8 mouse cellular contexts compared by ENCODE assay signal in genomic region chr1:170136351-170137009, GRCm38 (mm10). TPM values are rescaled to one million over a fixed set of nuclear protein-coding genes. Genes with fewer than 3 reads are reported as not detected.
A peak's percentile ranks its signal among the peaks of the same experiment; 100 is the strongest.
DNase-seq lines count a peak whose midpoint lies in the region; ATAC-seq lines count a peak whose summit lies in the region.

No protein-coding gene starts in this region.

- ATAC-seq in intestine, embryonic 16.5 days = peak; percentile 84

- intact Hi-C loops in left cerebral cortex, postnatal 25 days (cut with DNase I) = loop anchor here (2.0 to 10.0 kb wide), 2 partner anchors 168 to 472 kb away; partner anchors contain the start of gene Hsd17b7

- H3K27me3 ChIP-seq in embryonic facial prominence, embryonic 10.5 days (replicated peaks; ENCODE audit: low read depth, poor library complexity, severe bottlenecking) = no peaks in the 10 kb centered on the region
- no peaks in the 10 kb centered on the region for H3K27me3 ChIP-seq in intestine, embryonic 16.5 days (replicated peaks; ENCODE audit: control insufficient read depth, insufficient read depth, low read length)
- H3K27me3 ChIP-seq in midbrain, embryonic 10.5 days (ENCODE audit: low read depth, poor library complexity, severe bottlenecking) = no peaks in the 10 kb centered on the region

- no peak overlapping the region for H3K4me3 ChIP-seq in embryonic facial prominence, embryonic 10.5 days
- no peak overlapping the region for H3K4me3 ChIP-seq in intestine, embryonic 16.5 days (ENCODE audit: low read length)
- no peak overlapping the region for H3K4me3 ChIP-seq in midbrain, embryonic 10.5 days

- H3K36me3 ChIP-seq in embryonic facial prominence, embryonic 10.5 days (replicated peaks) = peaks cover 7% of the 10 kb centered on the region; the same call in 1 of the 2 replicates
- no peaks in the 10 kb centered on the region; the same call in 1 of the 2 replicates for H3K36me3 ChIP-seq in intestine, embryonic 16.5 days (ENCODE audit: control insufficient read depth, insufficient read depth, low read length)
- H3K36me3 ChIP-seq in midbrain, embryonic 10.5 days = no peaks in the 10 kb centered on the region

- DNase-seq in adrenal gland, adult (ENCODE audit: inconsistent age in 2 of 2, low spot score in 1 of 2) = peak; percentile 80 to 92
- DNase-seq in embryonic facial prominence, embryonic 10.5 days (ENCODE audit: low spot score) = peak; percentile 66
- DNase-seq in gonadal fat pad, adult 2 months (ENCODE audit: low read depth) = peak; percentile 65
- DNase-seq in left cerebral cortex, postnatal 25 days (ENCODE audit: low spot score in 2 of 2) = peak; percentile 62 to 87
- peak; percentile 51 for DNase-seq in midbrain, embryonic 10.5 days (ENCODE audit: low spot score)
- peak; percentile 53 to 58 for DNase-seq in right cerebral cortex, postnatal 36 days (ENCODE audit: low spot score in 2 of 2)
- DNase-seq in yolk sac, embryonic 10.5 days (ENCODE audit: low spot score) = peak; percentile 60

- WGBS in embryonic facial prominence, embryonic 10.5 days = 30% methylated on average over 7 of the region's 7 CpGs
- 15% methylated on average over 7 of the region's 7 CpGs for WGBS in intestine, embryonic 16.5 days
- WGBS in midbrain, embryonic 10.5 days = 38% methylated on average over 7 of the region's 7 CpGs

- H3K9me3 ChIP-seq in embryonic facial prominence, embryonic 10.5 days = no peaks in the 10 kb centered on the region
- no peaks in the 10 kb centered on the region for H3K9me3 ChIP-seq in intestine, embryonic 16.5 days (ENCODE audit: control insufficient read depth, low read length)
- no peaks in the 10 kb centered on the region for H3K9me3 ChIP-seq in midbrain, embryonic 10.5 days (replicated peaks)

- H3K4me2 ChIP-seq in intestine, embryonic 16.5 days (ENCODE audit: low read depth, low read length) = no peak overlapping the region

- no peak overlapping the region for H3K27ac ChIP-seq in embryonic facial prominence, embryonic 10.5 days (replicated peaks)
- H3K27ac ChIP-seq in intestine, embryonic 16.5 days (ENCODE audit: low read length) = no peak overlapping the region
- 0 out of 2 replicates have a peak overlapping the region, but pooled peaks have one; percentile 17 for H3K27ac ChIP-seq in midbrain, embryonic 10.5 days (replicated peaks)

- no peaks in the 10 kb centered on the region for H3K4me1 ChIP-seq in embryonic facial prominence, embryonic 10.5 days
- H3K4me1 ChIP-seq in intestine, embryonic 16.5 days (ENCODE audit: control insufficient read depth, insufficient read depth, low read length) = no peaks in the 10 kb centered on the region
- H3K4me1 ChIP-seq in midbrain, embryonic 10.5 days = no peaks in the 10 kb centered on the region

- H3K9ac ChIP-seq in intestine, embryonic 16.5 days (ENCODE audit: low read depth, low read length) = no peak overlapping the region; the same call in 1 of the 2 replicates

RNA-seq across cellular contexts. Expression of gene Ddr2, which starts 25.9 kb away (rescaled TPM):
- polyA plus RNA-seq in embryonic facial prominence, embryonic 10.5 days (2016; fragmentation: Nextera tagmentation; extraction: Ambion mirVana) = 62.9 and 69.6 TPM in 2 replicates
- polyA plus RNA-seq in gonadal fat pad, adult 2 months (2012; rRNA removed) = 25.4 and 27.3 TPM in 2 replicates
- 31.9 and 34.8 TPM in 2 replicates for polyA plus RNA-seq in intestine, embryonic 16.5 days (2015; fragmentation: Nextera tagmentation; extraction: Ambion mirVana)
- 1 to 10 TPM; 5.7 to 6.8 TPM for total RNA-seq in left cerebral cortex, postnatal 25 days (2021)
- 22.8 and 23.0 TPM in 2 replicates for polyA plus RNA-seq in midbrain, embryonic 10.5 days (2016; fragmentation: Nextera tagmentation; extraction: Ambion mirVana)

RNA-seq across cellular contexts. Expression of gene Uap1, which starts 38.3 kb away (rescaled TPM):
- polyA plus RNA-seq in embryonic facial prominence, embryonic 10.5 days (2016; fragmentation: Nextera tagmentation; extraction: Ambion mirVana) = 56.3 and 56.5 TPM in 2 replicates
- 32.8 and 33.0 TPM in 2 replicates for polyA plus RNA-seq in gonadal fat pad, adult 2 months (2012; rRNA removed)
- 46.5 and 46.9 TPM in 2 replicates for polyA plus RNA-seq in intestine, embryonic 16.5 days (2015; fragmentation: Nextera tagmentation; extraction: Ambion mirVana)
- total RNA-seq in left cerebral cortex, postnatal 25 days (2021) = 10 to 100 TPM; 62.3 to 65.9 TPM
- 52.0 and 55.5 TPM in 2 replicates for polyA plus RNA-seq in midbrain, embryonic 10.5 days (2016; fragmentation: Nextera tagmentation; extraction: Ambion mirVana)
